Mouse (Mus musculus): Measurements from ENCODE around the gene Sufu. TPM values are rescaled to one million over a fixed set of nuclear protein-coding genes. Genes with fewer than 3 reads are reported as not detected.

Gene Sufu
- polyA plus RNA-seq, 1 experiment from 2014 or later, result 23.0 TPM

Other genes starting within 250 kb of the Sufu start
- gene Pitx3, start 248.6 kb upstream of the Sufu start, polyA plus RNA-seq (2014; fragmentation: Nextera tagmentation; extraction: Ambion mirVana), result not detected in 2 replicates
- 64.5 and 68.3 TPM in 2 replicates for gene Gbf1, start 244.4 kb upstream of the Sufu start, polyA plus RNA-seq (2014; fragmentation: Nextera tagmentation; extraction: Ambion mirVana)
- 1.9 and 2.8 TPM in 2 replicates for gene Nfkb2, start 92.6 kb upstream of the Sufu start, polyA plus RNA-seq (2014; fragmentation: Nextera tagmentation; extraction: Ambion mirVana)
- gene Psd, start 69.7 kb upstream of the Sufu start, polyA plus RNA-seq (2014; fragmentation: Nextera tagmentation; extraction: Ambion mirVana), result 131 and 152 TPM in 2 replicates
- 45.5 and 49.1 TPM in 2 replicates for gene Fbxl15, start 68.7 kb upstream of the Sufu start, polyA plus RNA-seq (2014; fragmentation: Nextera tagmentation; extraction: Ambion mirVana)
- gene Cuedc2, start 58.2 kb upstream of the Sufu start, polyA plus RNA-seq (2014; fragmentation: Nextera tagmentation; extraction: Ambion mirVana), result 318 and 321 TPM in 2 replicates
- 9.9 and 10.0 TPM in 2 replicates for gene Mfsd13a, start 55.8 kb upstream of the Sufu start, polyA plus RNA-seq (2014; fragmentation: Nextera tagmentation; extraction: Ambion mirVana)
- 2.5 and 2.8 TPM in 2 replicates for gene 2310034G01Rik, start 46.6 kb upstream of the Sufu start, polyA plus RNA-seq (2014; fragmentation: Nextera tagmentation; extraction: Ambion mirVana)
- gene Actr1a, start 1.1 kb upstream of the Sufu start, polyA plus RNA-seq (2014; fragmentation: Nextera tagmentation; extraction: Ambion mirVana), result 327 and 382 TPM in 2 replicates
- 37.5 and 39.4 TPM in 2 replicates for gene Trim8, start 104.8 kb downstream of the Sufu start, polyA plus RNA-seq (2014; fragmentation: Nextera tagmentation; extraction: Ambion mirVana)
- 130 and 141 TPM in 2 replicates for gene Arl3, start 176.3 kb downstream of the Sufu start, polyA plus RNA-seq (2014; fragmentation: Nextera tagmentation; extraction: Ambion mirVana)
- gene Sfxn2, start 176.5 kb downstream of the Sufu start, polyA plus RNA-seq (2014; fragmentation: Nextera tagmentation; extraction: Ambion mirVana), result 7.2 and 8.4 TPM in 2 replicates
- gene Wbp1l, start 202.2 kb downstream of the Sufu start, polyA plus RNA-seq (2014; fragmentation: Nextera tagmentation; extraction: Ambion mirVana), result 29.9 and 31.7 TPM in 2 replicates